Mouse (Mus musculus): ENCODE measurements around the gene Dctpp1. TPM values are rescaled to one million over a fixed set of nuclear protein-coding genes. Genes with fewer than 3 reads are reported as not detected.

Dctpp1 gene
- polyA plus RNA-seq (2014; fragmentation: Illumina TruSeq; extraction: RNeasy Lipid Tissue Mini Kit (QIAGEN cat#74804); ENCODE audit: low read depth, low replicate concordance) = 36.3 TPM

DNA sequence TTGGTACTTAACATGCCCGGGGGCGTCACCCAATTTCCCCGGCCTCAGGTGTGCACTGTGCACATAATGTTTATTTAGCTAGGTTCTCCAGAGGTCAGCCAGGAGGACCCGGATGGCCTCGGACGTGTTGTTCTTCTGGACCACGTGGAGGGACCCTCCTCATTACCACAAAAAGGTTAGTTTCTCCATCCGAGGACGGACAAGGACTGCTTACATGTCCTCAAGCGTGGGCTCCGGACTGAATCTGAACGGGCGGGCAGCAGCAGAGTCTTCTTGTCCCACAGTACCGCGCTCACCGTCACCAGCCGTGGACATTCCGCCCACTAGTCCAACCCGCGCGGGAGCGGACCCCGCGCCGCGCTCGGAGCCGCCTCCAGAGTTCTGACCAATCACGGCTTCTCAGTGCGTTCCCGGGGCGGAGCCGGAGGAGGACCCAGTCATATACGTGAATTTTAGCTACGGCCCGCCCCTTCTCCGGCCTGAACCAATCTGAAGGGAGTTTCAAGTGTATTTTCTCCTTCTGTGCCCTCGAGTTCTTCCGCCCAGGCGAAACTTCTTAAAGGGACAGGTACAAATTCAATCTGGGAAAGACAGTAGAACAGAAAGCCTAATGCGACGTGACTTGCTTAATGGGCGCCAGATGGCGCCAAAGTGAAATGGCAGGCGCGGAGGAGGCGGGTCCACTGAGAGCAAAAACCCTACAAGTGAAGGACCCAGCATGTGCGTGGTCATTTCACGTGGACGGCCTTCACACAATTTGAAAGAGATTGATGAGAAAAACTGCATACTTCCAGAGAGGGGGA is at the start of gene Dctpp1:
TSS of gene Dctpp1 (minus strand) at position 401 of the 803 bp plus-strand sequence.

GRCm38 (mm10) chr7:127296098-127296497 is 35.6 kb upstream of the Dctpp1 start, which contains the start of gene Itgal:
Gene Itgal (plus strand): TSS chr7:127296260.

DNA sequence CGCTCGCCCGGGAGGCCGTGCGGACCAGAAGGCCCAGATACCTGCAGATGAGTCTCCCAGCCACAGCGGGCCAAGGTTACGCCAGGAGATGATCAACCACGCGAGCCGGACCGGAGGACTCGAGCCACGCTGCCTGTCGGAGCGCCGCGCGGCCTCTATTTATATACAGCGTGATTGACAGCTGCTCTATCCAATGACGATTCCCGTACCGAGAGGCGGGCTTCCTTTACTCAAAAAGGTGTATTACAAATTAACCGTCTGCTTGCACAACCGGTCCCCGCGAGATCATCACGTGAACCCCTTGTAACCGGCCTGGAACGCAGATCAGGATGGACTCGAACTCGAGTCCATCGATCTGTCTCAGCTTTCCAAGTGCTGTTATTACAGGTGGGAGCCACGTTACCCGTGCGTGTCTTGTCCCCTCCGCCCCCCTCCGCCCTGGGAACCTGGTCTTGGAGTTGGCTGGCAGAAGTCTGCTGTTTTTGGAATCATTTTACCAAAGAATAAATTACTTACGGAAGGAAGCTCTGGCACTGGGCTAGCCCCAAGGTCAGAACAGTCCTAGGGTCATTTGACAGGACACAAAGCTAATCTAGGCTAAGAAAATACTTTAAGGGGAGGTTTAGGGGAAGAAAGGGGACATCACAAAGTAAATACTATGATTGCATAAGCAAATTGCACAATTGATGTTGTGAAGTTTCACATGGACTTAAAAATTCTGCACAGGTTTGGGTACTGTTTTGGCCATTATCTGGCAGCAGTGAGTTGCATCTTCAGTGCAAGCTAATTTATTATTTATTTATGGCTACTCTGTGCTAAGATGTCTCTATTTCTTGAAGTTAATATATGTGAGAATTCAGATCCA is 13.6 kb upstream of the Dctpp1 start, which contains the start of gene Sephs2:
TSS of gene Sephs2 (minus strand) at position 131 of the 865 bp plus-strand sequence.

GRCm38 (mm10) chr7:127243870-127244657 is 16.4 kb downstream of the Dctpp1 start, which contains the start of gene Zfp771:
Gene Zfp771 (plus strand): TSS chr7:127244274.

GRCm38 (mm10) chr7:127232622-127233367 is 27.7 kb downstream of the Dctpp1 start, which contains the start of the genes Zfp553 and Sept1:
Gene Zfp553 (plus strand): TSS chr7:127233061.
Gene Sept1 (minus strand): TSS chr7:127233130.

GRCm38 (mm10) chr7:127208553-127209438 is 51.7 kb downstream of the Dctpp1 start, which contains the start of gene Mylpf:
Gene Mylpf (plus strand): TSS chr7:127208890.

GRCm38 (mm10) chr7:127208295-127208552 is 52.3 kb downstream of the Dctpp1 start, which contains the start of gene Tbc1d10b:
Gene Tbc1d10b (minus strand): TSS chr7:127208468.

Other genes with a start within 250 kb of the Dctpp1 start
- gene Mvp, start 246.1 kb downstream of the Dctpp1 start, polyA plus RNA-seq (2014; fragmentation: Illumina TruSeq; extraction: RNeasy Lipid Tissue Mini Kit (QIAGEN cat#74804); ENCODE audit: low read depth, low replicate concordance) = 38.1 TPM
- 0.86 TPM for gene Pagr1b, start 244.2 kb downstream of the Dctpp1 start, polyA plus RNA-seq (2014; fragmentation: Illumina TruSeq; extraction: RNeasy Lipid Tissue Mini Kit (QIAGEN cat#74804); ENCODE audit: low read depth, low replicate concordance)
- gene Pagr1a, start 243.4 kb downstream of the Dctpp1 start, polyA plus RNA-seq (2014; fragmentation: Illumina TruSeq; extraction: RNeasy Lipid Tissue Mini Kit (QIAGEN cat#74804); ENCODE audit: low read depth, low replicate concordance) = not detected
- gene Gm42742, start 239.6 kb downstream of the Dctpp1 start, polyA plus RNA-seq (2014; fragmentation: Illumina TruSeq; extraction: RNeasy Lipid Tissue Mini Kit (QIAGEN cat#74804); ENCODE audit: low read depth, low replicate concordance) = 35.1 TPM
- 2.0 TPM for gene Prrt2, start 239.5 kb downstream of the Dctpp1 start, polyA plus RNA-seq (2014; fragmentation: Illumina TruSeq; extraction: RNeasy Lipid Tissue Mini Kit (QIAGEN cat#74804); ENCODE audit: low read depth, low replicate concordance)
- 59.5 TPM for gene Maz, start 233.7 kb downstream of the Dctpp1 start, polyA plus RNA-seq (2014; fragmentation: Illumina TruSeq; extraction: RNeasy Lipid Tissue Mini Kit (QIAGEN cat#74804); ENCODE audit: low read depth, low replicate concordance)
- 0.24 TPM for gene Kif22, start 218.2 kb downstream of the Dctpp1 start, polyA plus RNA-seq (2014; fragmentation: Illumina TruSeq; extraction: RNeasy Lipid Tissue Mini Kit (QIAGEN cat#74804); ENCODE audit: low read depth, low replicate concordance)
- not detected for gene Zg16, start 173.4 kb downstream of the Dctpp1 start, polyA plus RNA-seq (2014; fragmentation: Illumina TruSeq; extraction: RNeasy Lipid Tissue Mini Kit (QIAGEN cat#74804); ENCODE audit: low read depth, low replicate concordance)
- 2.1 TPM for gene AI467606, start 169.3 kb downstream of the Dctpp1 start, polyA plus RNA-seq (2014; fragmentation: Illumina TruSeq; extraction: RNeasy Lipid Tissue Mini Kit (QIAGEN cat#74804); ENCODE audit: low read depth, low replicate concordance)
- not detected for gene Qprt, start 138.5 kb downstream of the Dctpp1 start, polyA plus RNA-seq (2014; fragmentation: Illumina TruSeq; extraction: RNeasy Lipid Tissue Mini Kit (QIAGEN cat#74804); ENCODE audit: low read depth, low replicate concordance)
- 0.37 TPM for gene Spn, start 122.9 kb downstream of the Dctpp1 start, polyA plus RNA-seq (2014; fragmentation: Illumina TruSeq; extraction: RNeasy Lipid Tissue Mini Kit (QIAGEN cat#74804); ENCODE audit: low read depth, low replicate concordance)
- 39.2 TPM for gene Cd2bp2, start 64.7 kb downstream of the Dctpp1 start, polyA plus RNA-seq (2014; fragmentation: Illumina TruSeq; extraction: RNeasy Lipid Tissue Mini Kit (QIAGEN cat#74804); ENCODE audit: low read depth, low replicate concordance)
- gene Tbc1d10b, start 52.2 kb downstream of the Dctpp1 start, polyA plus RNA-seq (2014; fragmentation: Illumina TruSeq; extraction: RNeasy Lipid Tissue Mini Kit (QIAGEN cat#74804); ENCODE audit: low read depth, low replicate concordance) = 17.1 TPM
- gene Mylpf, start 51.8 kb downstream of the Dctpp1 start, polyA plus RNA-seq (2014; fragmentation: Illumina TruSeq; extraction: RNeasy Lipid Tissue Mini Kit (QIAGEN cat#74804); ENCODE audit: low read depth, low replicate concordance) = 1.8 TPM
- gene Zfp553, start 27.6 kb downstream of the Dctpp1 start, polyA plus RNA-seq (2014; fragmentation: Illumina TruSeq; extraction: RNeasy Lipid Tissue Mini Kit (QIAGEN cat#74804); ENCODE audit: low read depth, low replicate concordance) = 7.7 TPM
- gene Sept1, start 27.6 kb downstream of the Dctpp1 start, polyA plus RNA-seq (2014; fragmentation: Illumina TruSeq; extraction: RNeasy Lipid Tissue Mini Kit (QIAGEN cat#74804); ENCODE audit: low read depth, low replicate concordance) = 6.4 TPM
- gene Zfp771, start 16.4 kb downstream of the Dctpp1 start, polyA plus RNA-seq (2014; fragmentation: Illumina TruSeq; extraction: RNeasy Lipid Tissue Mini Kit (QIAGEN cat#74804); ENCODE audit: low read depth, low replicate concordance) = 10.7 TPM
- gene Sephs2, start 13.3 kb upstream of the Dctpp1 start, polyA plus RNA-seq (2014; fragmentation: Illumina TruSeq; extraction: RNeasy Lipid Tissue Mini Kit (QIAGEN cat#74804); ENCODE audit: low read depth, low replicate concordance) = 26.0 TPM
- 0.81 TPM for gene Itgal, start 35.6 kb upstream of the Dctpp1 start, polyA plus RNA-seq (2014; fragmentation: Illumina TruSeq; extraction: RNeasy Lipid Tissue Mini Kit (QIAGEN cat#74804); ENCODE audit: low read depth, low replicate concordance)
- gene Zfp768, start 84.9 kb upstream of the Dctpp1 start, polyA plus RNA-seq (2014; fragmentation: Illumina TruSeq; extraction: RNeasy Lipid Tissue Mini Kit (QIAGEN cat#74804); ENCODE audit: low read depth, low replicate concordance) = 33.8 TPM
- gene Zfp747, start 115.3 kb upstream of the Dctpp1 start, polyA plus RNA-seq (2014; fragmentation: Illumina TruSeq; extraction: RNeasy Lipid Tissue Mini Kit (QIAGEN cat#74804); ENCODE audit: low read depth, low replicate concordance) = 3.9 TPM
- gene 9130019O22Rik, start 126.5 kb upstream of the Dctpp1 start, polyA plus RNA-seq (2014; fragmentation: Illumina TruSeq; extraction: RNeasy Lipid Tissue Mini Kit (QIAGEN cat#74804); ENCODE audit: low read depth, low replicate concordance) = 1.5 TPM
- gene E430018J23Rik, start 132.9 kb upstream of the Dctpp1 start, polyA plus RNA-seq (2014; fragmentation: Illumina TruSeq; extraction: RNeasy Lipid Tissue Mini Kit (QIAGEN cat#74804); ENCODE audit: low read depth, low replicate concordance) = 3.4 TPM
- gene Zfp764, start 146.1 kb upstream of the Dctpp1 start, polyA plus RNA-seq (2014; fragmentation: Illumina TruSeq; extraction: RNeasy Lipid Tissue Mini Kit (QIAGEN cat#74804); ENCODE audit: low read depth, low replicate concordance) = 4.4 TPM
- gene Zfp688, start 161.4 kb upstream of the Dctpp1 start, polyA plus RNA-seq (2014; fragmentation: Illumina TruSeq; extraction: RNeasy Lipid Tissue Mini Kit (QIAGEN cat#74804); ENCODE audit: low read depth, low replicate concordance) = 3.6 TPM
- 1.2 TPM for gene Zfp689, start 188.4 kb upstream of the Dctpp1 start, polyA plus RNA-seq (2014; fragmentation: Illumina TruSeq; extraction: RNeasy Lipid Tissue Mini Kit (QIAGEN cat#74804); ENCODE audit: low read depth, low replicate concordance)
- 35.5 TPM for gene Prr14, start 198.9 kb upstream of the Dctpp1 start, polyA plus RNA-seq (2014; fragmentation: Illumina TruSeq; extraction: RNeasy Lipid Tissue Mini Kit (QIAGEN cat#74804); ENCODE audit: low read depth, low replicate concordance)
- gene Fbrs, start 218.5 kb upstream of the Dctpp1 start, polyA plus RNA-seq (2014; fragmentation: Illumina TruSeq; extraction: RNeasy Lipid Tissue Mini Kit (QIAGEN cat#74804); ENCODE audit: low read depth, low replicate concordance) = 34.1 TPM